Mouse (Mus musculus) intestine, postnatal 0 days (tissue): ENCODE data around the gene Pax2. TPM values are rescaled to one million over a fixed set of nuclear protein-coding genes. Genes with fewer than 3 reads are reported as not detected.

Experiments
- ATAC-seq: fragments of 200-750 bp; cut with Nextera tagmentation; 2 replicates; pipeline ENCODE4 v1.8.0; 2017; ENCODE audit warnings: mild to moderate bottlenecking, moderate TSS enrichment, moderate library complexity
- H3K27ac ChIP-seq: fragments of 300-500 bp; sonication (generic); 2 replicates; pipeline ENCODE4 v1.5.1; 2014; ENCODE audit warnings: mild to moderate bottlenecking, low read depth, low read length, moderate library complexity
- H3K27me3 ChIP-seq: fragments of 300-500 bp; sonication (generic); replicated peaks from 2 replicates; pipeline ENCODE4 v1.6.1; 2014; ENCODE audit warnings: low read length, mixed read lengths; ENCODE audit not compliant: control insufficient read depth, insufficient read depth
- H3K36me3 ChIP-seq: fragments of 300-500 bp; sonication (generic); 2 replicates; pipeline ENCODE4 v1.6.1; 2014; ENCODE audit warnings: mild to moderate bottlenecking, moderate library complexity; ENCODE audit not compliant: control insufficient read depth, insufficient read depth
- H3K4me1 ChIP-seq: fragments of 300-500 bp; sonication (generic); replicated peaks from 2 replicates; pipeline ENCODE4 v1.6.1; 2014; ENCODE audit warnings: antibody characterized with exemption, low read length, mixed read lengths; ENCODE audit not compliant: control insufficient read depth, insufficient read depth
- H3K4me2 ChIP-seq: fragments of 300-500 bp; sonication (generic); replicated peaks from 2 replicates; pipeline ENCODE4 v1.6.1; 2014; ENCODE audit warnings: low read depth, mild to moderate bottlenecking, moderate library complexity
- H3K4me3 ChIP-seq: fragments of 300-500 bp; sonication (generic); 2 replicates; pipeline ENCODE4 v1.5.1; 2014; ENCODE audit warnings: low read depth, low read length
- H3K9ac ChIP-seq: fragments of 300-500 bp; sonication (generic); 2 replicates; pipeline ENCODE4 v1.6.1; 2014; ENCODE audit warnings: mild to moderate bottlenecking, low read depth, low read length
- H3K9me3 ChIP-seq: fragments of 300-500 bp; sonication (generic); 2 replicates; pipeline ENCODE4 v1.6.1; 2016; ENCODE audit warnings: mixed run types; ENCODE audit not compliant: control insufficient read depth
- CTCF ChIP-seq: sonication (generic); IDR thresholded peaks from 2 replicates; pipeline ENCODE4 v1.5.1; 2016; ENCODE audit warnings: low read depth, mild to moderate bottlenecking, control low read depth, antibody characterized with exemption, moderate library complexity
- WGBS: fragments of 180-500 bp; shearing (Covaris S2); extraction: QIAGEN DNeasy Blood & Tissue Kit; methylation state at CpG from one replicate; pipeline ENCODE4 v1.1.7; 2014; 5-methylcytosine and 5-hydroxymethylcytosine counted together
- polyA plus RNA-seq: library from polyadenylated mRNA; unstranded; fragments of >200 nt; fragmentation: Nextera tagmentation; extraction: Ambion mirVana; gene quantifications from 2 replicates; pipeline ENCODE4 v1.2.1, GENCODE M21; 2015

The Pax2 gene
- polyA plus RNA-seq, 1 experiment from 2014 or later: not detected

DNA sequence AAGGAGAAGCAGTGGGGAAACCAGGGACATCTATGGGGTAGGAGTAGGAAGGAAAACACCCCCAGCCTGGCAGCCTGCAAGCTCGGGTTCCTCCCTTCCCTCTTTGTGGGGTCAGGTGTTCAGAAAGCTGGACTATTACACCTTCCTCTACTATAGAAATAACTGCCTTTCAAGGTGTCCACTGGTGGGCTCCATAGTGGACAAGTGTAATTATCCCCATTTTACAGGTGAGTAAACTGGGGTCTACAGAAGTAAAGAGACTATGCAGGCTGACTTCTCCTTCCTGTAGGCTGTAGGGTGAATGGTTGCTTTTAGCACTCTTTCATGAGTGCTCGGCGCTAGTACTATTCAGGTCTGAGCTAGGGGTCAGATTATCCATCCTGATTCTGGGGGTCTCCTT is 4.3 kb upstream of the Pax2 start:
- Histone ChIP-seq H3K4me1 (peaks cover 5% of the 10 kb centered on the region; the same call in 1 of the 2 replicates), H3K9ac (no peak overlapping the region), H3K9me3 (no peaks in the 10 kb centered on the region), H3K4me3 (no peak overlapping the region), H3K36me3 (no peaks in the 10 kb centered on the region), H3K4me2 (no peak overlapping the region), H3K27me3 (peaks cover 98% of the 10 kb centered on the region), H3K27ac (no peak overlapping the region)
- WGBS: 22% methylated on average over 3 of the region's 3 CpGs
- no peak for ATAC-seq
- no peak for TF ChIP-seq CTCF

DNA sequence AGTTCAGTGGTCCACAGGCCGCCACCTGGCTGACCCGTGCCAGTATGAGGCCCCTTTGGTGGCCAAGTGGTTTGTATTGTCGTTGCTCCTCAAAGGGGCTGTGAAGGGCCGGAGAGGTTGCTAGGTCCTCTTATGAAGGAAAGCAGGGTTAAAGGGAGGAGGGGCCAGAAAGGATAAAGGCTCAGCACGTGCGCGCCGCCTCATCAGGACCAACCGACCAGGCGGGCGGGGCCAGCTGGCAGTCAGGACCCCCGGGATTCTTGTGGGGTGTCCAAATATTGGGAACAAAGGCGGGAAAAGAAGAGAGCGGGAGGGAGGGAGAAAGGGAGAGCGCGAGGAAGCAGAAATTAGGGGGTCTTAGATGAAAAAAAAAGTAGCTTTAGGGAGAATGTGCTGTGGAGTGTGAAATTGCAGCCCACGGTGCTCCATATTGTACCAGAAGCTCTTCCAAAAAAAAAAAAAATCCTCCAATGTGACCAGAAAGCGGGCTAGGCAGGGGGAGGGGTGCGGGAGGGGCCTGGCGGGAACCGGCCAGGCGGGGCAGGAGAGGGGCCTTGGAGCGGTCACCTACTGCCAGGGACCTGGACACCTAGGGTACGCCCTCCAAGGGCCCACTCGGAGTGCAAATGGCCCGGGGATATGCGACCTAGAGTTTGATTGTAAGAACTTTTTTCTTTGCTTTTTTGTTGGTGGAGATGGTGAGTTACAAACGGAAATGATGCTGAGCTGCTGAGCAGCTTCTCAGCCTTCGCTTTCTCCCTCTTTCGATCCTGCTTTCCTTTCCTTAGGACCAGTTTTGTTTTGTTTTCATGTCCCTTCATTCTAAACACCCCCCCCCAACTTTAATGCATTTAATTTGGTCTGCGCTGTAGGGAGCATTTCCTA is 3.5 kb upstream of the Pax2 start:
- TF ChIP-seq CTCF: no peak
- ATAC-seq: no peak
- Histone ChIP-seq H3K4me1 (peaks cover 5% of the 10 kb centered on the region; the same call in 1 of the 2 replicates), H3K9me3 (no peaks in the 10 kb centered on the region), H3K9ac (no peak overlapping the region), H3K27ac (no peak overlapping the region), H3K4me2 (no peak overlapping the region), H3K27me3 (peaks cover 100% of the 10 kb centered on the region), H3K4me3 (no peak overlapping the region), H3K36me3 (no peaks in the 10 kb centered on the region)
- 5% methylated on average over 31 of the region's 31 CpGs for WGBS

DNA sequence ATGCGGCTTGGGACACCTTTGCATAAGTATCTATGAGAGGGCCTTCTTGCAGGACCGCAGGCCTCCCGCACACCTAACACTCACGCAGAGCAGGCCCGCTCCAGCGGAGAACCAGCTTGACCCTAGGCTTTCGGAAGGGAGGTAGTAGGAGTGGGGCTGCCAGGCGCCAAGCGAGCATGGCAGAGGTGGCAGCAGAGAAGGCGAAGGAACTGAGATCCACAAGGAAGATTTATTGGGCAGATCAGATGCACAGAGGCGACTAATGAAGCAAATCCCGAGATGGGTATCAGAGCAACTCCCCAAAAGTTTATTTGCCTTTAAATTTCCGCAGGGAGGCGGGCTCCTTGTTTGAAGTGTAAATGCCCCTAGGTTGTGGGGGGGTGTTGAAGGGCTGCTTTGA is 2.5 kb upstream of the Pax2 start:
- Histone ChIP-seq H3K9ac (no peak overlapping the region), H3K27ac (no peak overlapping the region), H3K36me3 (no peaks in the 10 kb centered on the region), H3K4me3 (no peak overlapping the region), H3K4me1 (peaks cover 5% of the 10 kb centered on the region; the same call in 1 of the 2 replicates), H3K4me2 (no peak overlapping the region), H3K9me3 (no peaks in the 10 kb centered on the region), H3K27me3 (peaks cover 99% of the 10 kb centered on the region)
- 7% methylated on average over 14 of the region's 14 CpGs for WGBS
- no peak for ATAC-seq
- no peak for TF ChIP-seq CTCF

DNA sequence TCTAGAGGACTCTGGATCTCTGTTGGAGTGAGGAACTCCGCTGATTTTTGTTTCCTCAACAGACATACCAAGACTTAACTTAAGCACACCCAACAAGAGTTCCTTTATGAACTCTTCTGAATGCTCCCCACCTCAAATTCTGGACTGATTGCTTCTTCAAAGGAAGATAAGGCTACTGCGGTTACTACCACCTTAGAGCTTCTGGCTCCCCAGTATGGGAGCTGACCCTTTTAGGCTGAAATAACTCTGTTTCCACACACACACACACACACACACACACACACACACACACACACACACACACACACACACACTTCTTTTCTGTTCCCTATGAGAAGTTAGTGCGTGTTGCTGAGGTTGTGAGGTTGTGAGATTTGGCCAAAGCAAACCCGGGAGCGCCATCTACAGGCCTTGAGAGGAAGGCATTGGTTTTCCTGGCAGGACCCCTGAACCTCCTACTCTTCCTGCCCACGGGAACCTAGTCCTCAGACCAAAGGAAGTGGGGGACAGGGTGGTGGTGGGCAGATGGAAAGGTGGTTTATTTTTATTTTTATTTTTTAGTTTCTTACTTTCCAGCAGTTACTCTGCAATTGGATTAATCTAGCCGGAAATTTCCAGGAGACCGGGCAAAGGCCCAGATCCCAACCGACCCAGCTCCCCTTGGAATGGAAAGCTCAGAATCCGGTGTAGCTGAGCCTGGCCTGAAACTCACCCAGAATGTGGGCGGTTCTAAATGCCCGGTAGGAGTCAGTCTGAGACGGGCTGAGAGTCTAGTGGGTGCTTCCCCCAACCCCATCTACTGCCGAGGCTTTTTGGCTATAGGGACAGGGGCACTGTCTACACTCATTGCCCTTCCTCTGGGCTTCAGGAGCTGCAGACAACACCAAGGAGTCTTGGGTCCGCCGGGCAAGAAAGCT is 1.1 kb upstream of the Pax2 start:
- no peak overlapping the region for H3K4me3 ChIP-seq
- H3K27ac ChIP-seq: no peak overlapping the region
- 0 out of 2 replicates have a peak overlapping the region, but pooled peaks have one; percentile 63 for H3K4me2 ChIP-seq
- 2% methylated on average over 16 of the region's 16 CpGs for WGBS
- H3K27me3 ChIP-seq: peaks cover 98% of the 10 kb centered on the region
- peaks cover 5% of the 10 kb centered on the region; the same call in 1 of the 2 replicates for H3K4me1 ChIP-seq
- no peak for ATAC-seq
- H3K36me3 ChIP-seq: no peaks in the 10 kb centered on the region
- no peak overlapping the region for H3K9ac ChIP-seq
- TF ChIP-seq CTCF: peak; percentile 82
- no peaks in the 10 kb centered on the region for H3K9me3 ChIP-seq

DNA sequence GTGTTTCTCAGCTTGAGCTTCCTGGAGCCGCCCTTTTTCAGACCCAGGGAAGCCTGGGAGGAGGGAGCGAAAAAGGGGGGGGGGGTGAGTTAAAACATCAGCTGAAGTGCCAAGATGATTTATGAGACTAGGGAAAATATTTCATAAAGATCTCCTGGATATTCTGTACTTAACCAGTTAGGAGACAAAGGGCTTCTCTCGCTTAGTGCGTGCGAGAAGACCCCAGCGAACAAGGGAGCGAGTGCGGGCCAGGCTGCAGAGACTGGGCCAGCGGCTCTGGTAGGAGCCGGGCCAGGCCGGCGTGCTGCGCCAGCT is 510 bp upstream of the Pax2 start:
- Histone ChIP-seq H3K9ac (no peak overlapping the region), H3K4me2 (peak overlapping the region; percentile 63; the same call in 1 of the 2 replicates), H3K4me1 (peaks cover 4% of the 10 kb centered on the region; the same call in 1 of the 2 replicates), H3K9me3 (no peaks in the 10 kb centered on the region), H3K27me3 (peaks cover 96% of the 10 kb centered on the region), H3K4me3 (peak overlapping the region; percentile 33), H3K27ac (no peak overlapping the region), H3K36me3 (no peaks in the 10 kb centered on the region)
- 2% methylated on average over 13 of the region's 13 CpGs for WGBS
- ATAC-seq: no peak
- TF ChIP-seq CTCF: no peak
